Mouse (Mus musculus): Measurements from ENCODE around the gene Rtl5.
"Not testable (repeated sequence)": the region's sequence is repeated elsewhere in the genome, so short reads cannot be mapped to it uniquely, and the experiment has no call there.

The Rtl5 gene
- long read RNA-seq, experiment 1, result 0 reads
- long read RNA-seq, experiment 2, full-length matches to known transcripts, result 1 of 1 reads
- long read RNA-seq, experiment 2, partial matches to known transcripts, result 0 of 1 reads
- long read RNA-seq, experiment 2, other reads (novel, unspliced or antisense), result 0 of 1 reads

DNA sequence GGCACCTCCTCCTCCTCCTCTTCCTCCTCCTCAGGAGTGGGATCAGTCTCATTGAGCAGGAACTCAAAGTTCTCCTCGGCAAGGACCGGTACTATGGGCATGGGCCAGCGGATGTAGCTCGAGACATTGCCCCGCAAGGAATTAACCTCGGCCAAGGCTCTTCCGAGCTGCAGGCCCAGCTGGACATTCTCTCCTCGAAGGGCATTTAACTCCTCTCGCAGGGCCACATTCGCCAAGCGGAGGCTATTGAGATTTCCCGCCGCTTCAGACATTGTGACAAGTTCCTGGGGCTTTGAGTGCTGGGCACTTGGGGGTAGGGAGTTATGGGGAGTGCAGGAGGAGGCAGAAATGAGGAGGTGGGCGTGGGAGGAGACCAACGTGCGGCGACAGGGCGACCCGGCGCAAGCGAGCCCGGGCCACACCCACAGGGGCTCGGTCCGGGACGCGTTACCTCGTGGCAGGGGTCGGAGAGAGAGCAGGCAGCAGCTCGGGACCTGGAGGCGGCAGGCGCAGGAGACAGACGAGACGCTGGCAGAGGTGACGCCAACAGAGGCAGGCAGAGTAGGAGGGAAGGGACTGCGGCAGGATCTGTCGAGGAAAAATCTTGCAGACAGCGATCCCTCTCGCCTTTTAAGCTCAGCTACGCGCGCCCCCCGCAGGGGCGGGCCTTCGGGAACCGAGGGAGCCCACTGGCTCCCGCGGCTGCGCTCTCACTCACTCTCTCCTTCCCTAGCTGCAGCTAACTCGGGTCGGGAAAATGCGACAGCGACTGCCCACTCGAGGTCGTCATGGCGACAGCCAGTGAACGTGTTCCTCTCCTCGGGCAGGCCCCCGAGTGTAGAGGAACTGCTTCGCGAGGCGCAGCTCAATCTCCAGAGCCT, at the start of gene Rtl5:
Gene Rtl5, minus strand, starts transcription at position 714 of the 881 bp plus-strand sequence.
- intact Hi-C loops (cut with DNase I), result no loop called here

DNA sequence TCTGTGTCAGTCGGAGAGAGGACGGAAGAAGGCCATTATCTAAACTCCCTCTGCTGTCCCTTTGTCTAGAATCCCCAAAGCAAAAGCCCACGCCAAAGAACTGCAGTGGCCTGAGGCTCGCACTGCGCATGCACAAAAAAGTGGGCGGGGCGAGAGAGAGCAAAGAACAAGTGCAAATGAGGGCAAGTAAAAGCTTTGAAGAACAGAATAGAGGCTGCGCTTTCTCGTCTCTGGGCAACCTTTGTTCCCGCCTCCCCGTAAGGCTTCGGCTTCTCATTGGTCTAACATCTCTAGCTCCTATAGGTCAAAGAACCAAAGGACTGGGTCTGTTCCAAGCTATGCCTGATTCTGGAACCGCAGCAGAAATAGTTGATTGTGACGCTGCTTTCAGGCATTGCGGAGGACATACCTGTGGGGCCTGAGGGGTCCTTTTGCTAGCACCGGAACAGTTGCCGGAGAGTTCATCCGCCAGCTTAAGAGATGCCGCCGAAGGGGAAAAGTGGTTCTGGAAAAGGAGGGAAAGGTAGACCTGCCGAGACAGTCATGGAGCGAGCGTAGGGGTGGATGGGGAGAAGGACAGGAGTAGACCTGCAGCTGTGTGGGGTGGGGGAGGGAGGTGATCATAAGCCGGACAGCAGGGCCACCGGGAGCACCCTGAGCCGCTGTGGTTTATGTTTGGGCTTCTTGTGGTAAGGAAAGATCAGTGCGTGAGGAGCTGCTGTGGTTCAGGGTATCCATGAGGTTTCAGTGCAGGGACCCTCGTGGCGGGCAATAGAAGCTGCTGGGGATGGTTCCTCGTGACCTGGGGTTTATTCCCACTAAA, 48.1 kb upstream of the Rtl5 start, which contains the start of gene Pin4:
Gene Pin4, plus strand, starts transcription at position 406 of the 823 bp plus-strand sequence.
- intact Hi-C loops (cut with DNase I), result no loop called here

DNA sequence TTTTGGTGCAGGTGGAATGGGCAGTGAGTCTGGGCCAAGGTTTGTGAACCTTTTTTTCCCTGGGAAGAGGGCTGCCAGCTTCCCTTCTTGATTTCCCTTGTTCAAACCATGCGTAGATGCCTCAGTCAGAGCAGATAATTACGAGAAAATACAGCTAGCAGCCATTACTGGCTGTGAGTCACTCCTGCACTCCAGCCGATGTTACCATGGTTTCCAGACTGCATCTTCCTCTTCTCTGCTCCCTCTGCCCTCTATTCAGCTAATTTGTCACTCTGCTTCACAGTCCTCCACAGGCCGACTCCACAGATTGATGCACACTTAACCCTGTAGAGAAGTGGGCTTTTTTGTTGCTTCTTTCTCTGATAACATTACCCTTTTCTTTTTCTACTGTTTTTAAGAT, 44.6 kb upstream of the Rtl5 start:
- intact Hi-C loops (cut with DNase I), result no loop called here

DNA sequence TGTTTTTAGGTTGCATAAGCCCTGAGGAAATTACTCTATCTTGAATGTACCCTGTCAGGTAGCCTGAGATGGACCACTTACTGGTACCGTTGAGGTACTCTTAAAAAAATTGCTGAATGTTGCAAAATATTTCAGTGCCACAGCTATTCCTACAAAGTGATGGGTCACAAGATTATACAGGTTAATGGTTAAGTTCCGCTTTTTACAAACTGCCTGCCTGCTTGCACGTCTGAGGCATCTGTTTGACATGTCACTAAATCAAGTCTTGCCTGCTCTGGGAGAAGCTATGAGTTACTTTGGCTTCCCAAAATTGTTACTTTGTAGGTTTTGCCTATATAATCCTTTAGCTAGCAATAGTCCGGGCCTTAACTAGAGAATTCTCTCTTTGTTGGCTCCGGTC, 38.2 kb upstream of the Rtl5 start:
- intact Hi-C loops (cut with DNase I), result not testable (repeated sequence)

DNA sequence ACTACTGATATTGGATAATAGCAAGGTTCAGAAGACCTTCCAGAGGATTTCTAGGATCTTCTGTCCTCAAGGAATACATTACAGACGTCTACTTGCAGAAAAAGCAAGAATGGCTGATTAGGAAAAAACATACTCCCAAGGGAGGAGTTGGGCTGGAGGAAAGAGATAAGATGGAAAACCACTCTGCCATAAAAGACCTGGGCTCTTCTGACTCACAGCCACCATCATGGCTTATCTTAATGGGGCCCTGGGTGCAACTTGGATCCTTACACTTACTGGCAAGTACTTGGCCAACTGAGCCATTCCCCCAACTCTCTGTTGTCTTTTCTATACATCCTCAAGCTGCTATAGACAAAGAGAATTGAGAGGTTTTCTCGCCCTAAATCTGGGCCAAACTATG, 32.7 kb upstream of the Rtl5 start:
- intact Hi-C loops (cut with DNase I), result not testable (repeated sequence)

DNA sequence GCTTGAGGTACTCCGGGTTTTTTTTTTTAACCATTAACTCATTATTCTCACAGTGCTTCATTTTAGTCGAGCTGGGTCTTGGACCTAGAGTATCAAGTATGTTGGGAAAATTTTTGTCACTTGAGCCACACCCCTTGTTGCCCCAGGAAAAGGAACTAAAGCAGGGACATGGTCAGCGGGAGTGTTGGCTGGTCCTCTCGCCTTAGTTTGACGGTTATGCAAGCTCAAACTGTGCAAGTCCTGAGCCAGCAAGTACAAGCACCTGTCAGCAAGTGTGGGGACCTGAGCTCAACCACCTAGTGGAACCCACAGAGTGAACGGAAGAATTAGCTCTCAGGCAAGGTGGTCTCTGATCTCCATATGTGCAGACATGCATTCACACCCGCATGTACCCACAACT, 30.8 kb upstream of the Rtl5 start:
- intact Hi-C loops (cut with DNase I), result no loop called here

DNA sequence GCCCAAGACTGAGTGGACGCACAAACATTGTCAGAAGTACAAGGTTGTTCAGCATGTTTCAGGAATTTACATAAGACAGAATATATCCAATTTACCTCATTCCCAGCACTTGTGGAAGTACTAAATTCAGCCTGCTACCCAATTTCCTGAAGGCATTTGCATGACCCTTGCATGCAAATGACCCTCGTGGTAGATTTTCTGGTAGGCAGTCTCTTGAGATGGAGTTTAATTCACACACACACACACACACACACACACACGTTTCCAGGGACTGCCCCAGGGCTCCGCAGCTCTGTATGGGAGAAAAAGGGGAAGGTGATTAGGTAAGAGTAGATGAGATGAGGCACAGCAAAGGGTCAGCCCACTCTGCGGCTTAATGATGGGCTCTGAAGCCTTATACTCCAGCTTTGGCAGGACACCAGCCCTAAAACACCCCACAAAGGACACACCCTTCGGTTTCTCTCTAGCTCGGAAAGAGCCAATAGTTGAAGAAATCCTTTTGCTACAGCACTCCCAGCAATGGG, 23.3 kb upstream of the Rtl5 start:
- intact Hi-C loops (cut with DNase I), result no loop called here

DNA sequence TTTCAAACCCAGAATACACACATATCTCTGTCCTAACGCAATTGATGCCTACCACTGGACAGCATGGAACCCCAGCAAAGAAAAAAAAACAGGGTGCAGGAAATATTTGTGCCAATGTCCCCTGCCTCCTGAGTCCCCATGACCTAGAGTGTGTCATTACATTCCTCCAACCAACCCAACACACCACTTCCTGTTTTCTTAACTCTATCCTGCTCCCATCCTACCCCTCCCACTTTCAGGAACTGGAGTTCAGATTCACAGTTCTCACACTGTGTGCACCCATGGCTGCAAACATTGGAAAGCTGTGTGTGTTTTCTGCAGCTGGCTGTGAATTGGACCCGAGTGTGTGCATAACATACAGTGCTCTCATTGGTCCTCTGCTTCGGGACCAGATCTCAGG, 19.5 kb upstream of the Rtl5 start:
- intact Hi-C loops (cut with DNase I), result no loop called here

DNA sequence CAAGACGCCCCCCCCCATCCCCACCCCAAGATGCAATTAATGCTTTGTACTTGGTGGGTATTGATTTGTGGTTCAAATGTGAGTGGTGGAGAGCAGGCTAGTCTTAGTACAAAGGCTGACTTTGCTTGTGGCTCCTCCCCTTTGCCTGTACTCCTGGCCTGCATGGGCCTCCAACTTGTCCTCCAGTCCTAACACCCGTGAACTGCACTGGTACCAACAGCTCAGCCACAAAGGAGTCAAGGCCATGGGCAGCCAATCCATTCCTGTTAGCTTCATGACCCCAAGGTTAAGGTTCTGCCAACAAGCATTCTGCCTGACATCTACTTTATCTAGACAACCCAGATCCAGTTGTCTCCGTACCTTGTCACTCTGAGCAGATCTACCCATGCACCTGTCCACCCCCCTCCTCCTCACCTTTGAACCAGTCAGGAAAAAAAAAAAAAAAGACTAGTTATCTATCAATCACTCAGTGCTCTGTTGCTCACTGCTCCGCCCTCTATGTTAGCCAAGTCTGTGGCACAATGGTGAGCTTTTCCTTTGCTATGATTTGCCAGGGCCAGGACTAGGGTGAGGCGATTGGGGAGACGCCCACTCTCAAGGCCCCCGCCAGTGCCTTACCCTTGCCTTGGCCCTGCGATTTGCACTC, 14.8 kb upstream of the Rtl5 start:
- intact Hi-C loops (cut with DNase I), result no loop called here

DNA sequence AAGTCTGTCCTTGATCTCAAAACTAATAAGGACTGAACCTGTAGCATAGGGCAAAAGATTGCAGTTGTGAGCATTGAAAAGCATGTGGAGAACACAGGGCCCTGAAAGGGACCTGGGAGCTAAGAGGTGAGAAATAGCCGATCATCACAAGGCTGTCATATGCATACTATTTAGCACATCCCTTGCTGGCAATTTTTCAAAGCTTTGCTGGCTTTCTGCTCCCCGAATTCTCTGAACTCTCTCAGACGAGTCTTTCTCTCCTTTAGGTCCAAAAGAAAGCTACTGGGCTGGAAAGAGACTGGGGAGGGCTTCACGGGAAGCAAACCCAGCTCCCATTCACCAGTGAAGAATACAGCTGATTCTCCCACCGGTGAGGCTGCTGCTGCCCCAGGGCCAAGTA, 11.2 kb upstream of the Rtl5 start:
- intact Hi-C loops (cut with DNase I), result no loop called here

DNA sequence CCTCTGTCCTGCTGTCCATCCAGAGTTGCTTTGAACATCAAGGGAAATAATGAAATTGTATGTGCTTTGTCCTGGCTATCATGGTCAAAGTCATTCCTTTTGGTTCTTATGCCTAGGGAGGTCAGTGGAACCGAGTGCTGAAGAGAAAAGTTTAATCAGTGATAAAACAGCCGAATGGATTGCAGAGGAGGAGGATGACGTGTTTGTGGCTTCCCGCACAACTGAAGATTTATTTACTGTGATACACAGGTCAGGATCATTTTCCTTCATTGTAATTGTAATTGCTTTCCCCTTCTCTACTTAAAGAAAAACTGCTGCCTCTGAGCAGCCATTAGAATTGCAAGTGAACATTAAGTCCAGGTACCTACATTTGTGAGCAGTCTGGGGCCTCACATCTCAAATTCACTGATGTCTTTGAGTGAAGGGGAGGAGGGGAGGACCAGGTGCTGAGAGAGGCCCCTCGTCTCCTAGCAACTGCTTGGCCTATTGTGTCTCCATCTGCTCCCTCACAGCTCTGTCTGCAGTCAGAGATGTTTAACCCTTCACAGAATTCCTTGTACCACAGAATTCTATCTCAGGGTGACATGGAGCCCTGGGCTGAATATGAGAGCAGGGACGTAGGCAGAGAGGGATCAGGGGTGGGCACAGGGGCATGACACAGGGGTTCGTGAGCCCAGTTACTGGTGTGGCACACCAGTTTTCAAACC, 10.6 kb upstream of the Rtl5 start:
- intact Hi-C loops (cut with DNase I), result no loop called here

DNA sequence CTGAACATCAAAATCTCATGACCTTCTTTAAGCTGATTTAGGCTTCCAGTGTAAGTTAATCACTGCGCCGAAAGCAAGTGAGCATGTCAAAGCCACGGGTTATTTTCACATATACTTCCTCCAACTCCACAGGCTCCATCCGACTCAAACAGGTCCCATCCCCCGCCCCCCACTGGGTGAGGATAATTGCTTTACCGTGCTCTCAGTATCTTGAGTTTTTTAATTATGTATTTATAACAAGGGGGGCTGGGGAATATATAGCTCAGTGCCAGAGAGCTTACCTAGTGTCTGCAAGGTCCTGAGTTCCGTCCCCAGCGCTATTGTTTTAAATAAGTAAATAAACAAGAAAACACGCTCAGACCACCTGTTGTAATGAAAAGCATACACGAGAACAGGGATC, 10.0 kb upstream of the Rtl5 start:
- intact Hi-C loops (cut with DNase I), result no loop called here

DNA sequence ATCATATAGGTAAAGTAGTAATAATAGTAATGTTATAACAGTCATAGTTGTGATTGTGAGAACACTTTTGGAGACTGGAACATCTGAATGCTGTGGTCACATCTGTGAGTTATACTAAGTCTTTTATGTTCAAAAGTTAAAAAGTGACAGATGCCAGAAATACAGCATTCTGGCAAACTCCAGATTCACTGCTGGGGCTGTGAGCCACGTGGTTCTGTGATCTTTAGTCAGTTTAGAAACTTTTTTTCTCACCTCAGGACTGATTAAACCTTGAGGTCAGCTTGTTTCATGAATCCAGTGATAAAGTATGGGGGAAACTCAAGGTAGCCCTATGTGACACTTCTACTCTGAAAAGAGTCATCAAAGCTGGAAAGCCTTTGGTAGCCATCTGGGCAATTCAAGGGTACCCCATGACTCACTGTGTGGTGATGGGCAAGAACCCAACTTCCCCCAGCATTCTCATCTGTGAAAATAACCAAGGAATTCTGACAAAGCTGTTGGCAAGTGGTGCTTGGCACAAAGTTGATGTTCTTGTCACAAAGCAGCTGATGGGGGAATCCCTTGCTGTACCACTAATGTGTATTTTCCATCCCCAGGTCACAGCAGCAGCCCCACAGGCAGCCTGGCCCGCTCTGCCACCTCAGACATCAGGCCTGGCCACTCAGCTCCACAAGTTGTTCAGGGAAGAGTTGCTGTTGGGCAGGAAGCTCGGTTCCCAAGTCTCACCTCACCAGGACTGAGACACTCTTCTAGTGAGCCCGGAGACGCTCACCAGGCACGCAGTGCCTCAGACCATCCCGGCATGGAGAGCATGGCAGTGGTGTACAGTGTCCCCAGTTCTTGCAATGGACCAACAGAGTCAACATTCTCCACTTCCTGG, 6.0 kb upstream of the Rtl5 start:
- intact Hi-C loops (cut with DNase I), result no loop called here

DNA sequence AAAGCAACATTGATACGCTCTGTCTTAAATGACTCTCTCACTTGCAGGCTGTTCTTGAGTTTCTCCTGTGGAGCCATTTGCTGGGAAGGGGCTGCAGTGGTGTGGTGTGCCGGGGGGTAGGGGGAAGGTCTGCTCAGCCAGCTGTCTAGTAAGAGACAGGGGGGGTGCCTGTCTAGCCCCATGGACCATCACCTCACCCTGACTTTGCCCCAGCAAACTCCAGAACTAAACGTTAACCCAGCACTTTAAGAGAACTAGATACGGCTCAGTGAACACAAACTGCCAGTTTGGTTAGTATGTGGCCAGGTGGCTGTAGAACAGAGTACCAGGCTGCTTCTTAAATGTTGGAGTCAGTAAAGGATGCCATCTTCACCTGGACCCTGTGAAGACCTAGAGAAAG, 4.1 kb upstream of the Rtl5 start:
- intact Hi-C loops (cut with DNase I), result no loop called here

DNA sequence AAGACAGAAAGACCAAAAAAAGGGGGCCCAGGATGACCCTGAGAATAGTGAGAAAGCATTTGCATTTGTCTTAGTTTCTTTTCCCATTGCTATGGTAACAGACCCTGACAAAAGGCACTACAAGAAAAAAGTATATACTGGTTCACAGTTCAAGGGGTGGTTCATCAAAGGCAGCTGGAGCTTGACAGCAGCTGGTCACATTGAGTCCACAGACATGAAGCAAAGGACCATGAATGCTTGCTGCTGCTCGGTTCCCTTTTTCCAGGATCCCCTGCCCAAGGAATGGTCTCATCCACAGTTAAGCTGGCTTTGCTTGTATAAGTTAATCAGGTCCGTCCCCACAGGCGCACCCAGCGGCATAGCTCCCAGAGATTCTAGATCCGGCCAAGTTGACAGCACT, 3.3 kb upstream of the Rtl5 start:
- intact Hi-C loops (cut with DNase I), result no loop called here

DNA sequence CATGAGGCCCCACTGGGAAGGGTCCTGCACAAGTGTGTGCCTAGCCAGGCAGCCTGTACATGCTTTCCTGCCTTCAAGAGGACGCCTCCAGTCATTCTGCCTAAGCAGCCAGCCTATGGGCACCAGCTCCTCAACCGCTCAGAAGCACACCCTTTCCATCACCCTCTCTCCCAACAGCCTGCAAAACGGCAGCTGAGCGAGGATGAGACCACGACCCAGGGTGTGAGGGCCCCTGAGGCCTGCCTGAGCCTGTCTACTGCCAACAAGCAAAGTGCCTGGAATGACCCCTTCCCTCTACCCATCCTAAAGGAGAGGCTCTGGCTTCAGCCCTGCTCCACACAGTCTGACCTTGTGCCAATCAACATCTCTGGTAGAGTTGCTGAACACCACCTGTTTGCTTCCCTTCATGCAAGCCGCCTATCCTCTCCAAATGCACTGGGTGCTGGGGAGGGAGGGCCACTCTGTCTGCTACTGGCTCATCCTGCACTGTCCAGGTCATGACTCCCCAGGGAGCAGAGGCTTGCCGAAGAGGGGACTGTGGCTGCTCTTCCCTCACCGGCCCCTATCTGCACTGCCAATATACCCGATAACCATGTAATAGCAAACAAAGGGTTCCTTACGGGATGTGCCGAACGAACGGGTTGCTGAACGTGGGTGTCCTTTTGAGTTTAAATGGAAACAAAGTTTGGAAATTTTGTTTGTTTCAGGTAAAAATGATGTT, 2.7 kb upstream of the Rtl5 start:
- intact Hi-C loops (cut with DNase I), result no loop called here

DNA sequence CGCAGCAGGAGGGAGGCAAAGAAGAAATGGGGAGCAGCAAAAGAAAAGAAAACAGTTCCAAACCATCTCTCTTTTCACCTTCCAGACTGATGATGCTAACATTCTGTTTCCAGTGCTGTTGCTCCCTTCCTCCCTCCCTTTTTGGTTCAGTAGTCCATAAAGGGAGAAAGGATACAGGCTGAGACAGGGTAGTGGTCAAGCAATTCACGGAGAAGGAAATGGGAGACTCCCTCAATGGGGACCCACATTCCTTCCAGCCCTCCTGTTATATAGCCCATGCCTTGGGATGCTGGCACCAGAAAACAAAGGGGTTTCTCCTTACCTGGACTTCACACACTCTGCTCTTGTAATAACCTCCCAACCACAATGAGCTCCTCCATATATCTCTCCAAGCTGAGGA, 413 bp upstream of the Rtl5 start:
- intact Hi-C loops (cut with DNase I), result no loop called here

DNA sequence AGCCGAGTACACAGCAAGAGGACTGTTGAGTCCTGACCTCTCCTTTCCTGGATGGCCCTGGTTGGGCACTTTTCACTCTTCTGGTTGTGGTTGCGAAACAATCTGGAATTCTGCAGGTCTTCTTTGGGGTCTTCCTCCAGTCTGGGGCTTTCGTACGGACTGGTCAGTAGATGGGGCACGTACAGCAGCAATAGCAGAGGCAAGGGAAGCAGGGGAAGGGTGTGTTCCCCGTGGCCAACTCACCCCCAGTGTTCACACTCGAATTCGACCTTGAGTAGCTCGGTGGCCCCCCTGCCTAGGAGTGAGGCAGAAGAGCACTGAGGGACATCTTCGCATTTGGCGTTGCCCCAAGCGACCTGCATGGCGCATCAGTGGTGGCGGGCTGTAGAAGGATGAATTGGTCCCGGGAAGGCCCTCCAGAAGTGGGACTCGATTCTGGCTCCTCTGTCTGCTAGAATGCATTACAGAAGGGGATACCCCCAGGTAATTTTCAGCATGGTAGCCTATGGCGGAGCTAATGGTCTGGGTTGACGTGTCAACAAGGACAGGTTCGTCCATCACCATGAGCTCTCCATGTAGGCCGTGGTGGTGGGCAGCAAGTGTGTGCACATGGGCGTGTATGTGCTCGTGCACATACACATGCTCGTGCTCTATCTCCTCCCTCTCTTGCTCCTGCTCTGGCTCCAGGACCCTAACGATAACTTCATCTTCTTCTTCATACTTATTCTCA, 2.1 kb downstream of the Rtl5 start:
- intact Hi-C loops (cut with DNase I), result loop anchor here (5.0 to 10.0 kb wide), 2 partner anchors 112 to 264 kb away; no protein-coding TSS in a partner anchor
